Mouse (Mus musculus) embryonic facial prominence, embryonic 12.5 days (tissue): Measurements from ENCODE around the gene Gm10337. TPM values are rescaled to one million over a fixed set of nuclear protein-coding genes. Genes with fewer than 3 reads are reported as not detected.

Source experiments
- ATAC-seq: fragments of 200-750 bp; cut with Nextera tagmentation; 2 replicates; pipeline ENCODE4 v1.8.0; 2017; ENCODE audit not compliant: insufficient number of reproducible peaks, insufficient read depth, low FRiP score, low TSS enrichment
- H3K27ac ChIP-seq: fragments of 300-500 bp; sonication (generic); 2 replicates; pipeline ENCODE4 v1.5.1; 2016; ENCODE audit warnings: mild to moderate bottlenecking
- H3K27me3 ChIP-seq: fragments of 300-500 bp; sonication (generic); 2 replicates; pipeline ENCODE4 v1.6.1; 2016; ENCODE audit warnings: mild to moderate bottlenecking, moderate library complexity
- H3K36me3 ChIP-seq: fragments of 300-500 bp; sonication (generic); 2 replicates; pipeline ENCODE4 v1.6.1; 2016; ENCODE audit warnings: mild to moderate bottlenecking
- H3K4me1 ChIP-seq: fragments of 300-500 bp; sonication (generic); 2 replicates; pipeline ENCODE4 v1.6.1; 2016
- H3K4me2 ChIP-seq: fragments of 300-500 bp; sonication (generic); replicated peaks from 2 replicates; pipeline ENCODE4 v1.6.1; 2016; ENCODE audit warnings: mild to moderate bottlenecking, moderate library complexity
- H3K4me3 ChIP-seq: fragments of 300-500 bp; sonication (generic); 2 replicates; pipeline ENCODE4 v1.5.1; 2016; ENCODE audit warnings: mild to moderate bottlenecking
- H3K9ac ChIP-seq: fragments of 300-500 bp; sonication (generic); 2 replicates; pipeline ENCODE4 v1.6.1; 2016; ENCODE audit warnings: mild to moderate bottlenecking, moderate library complexity
- H3K9me3 ChIP-seq: fragments of 300-500 bp; sonication (generic); 2 replicates; pipeline ENCODE4 v1.6.1; 2016; ENCODE audit warnings: mild to moderate bottlenecking, moderate library complexity
- WGBS: fragments of 180-500 bp; shearing (Covaris S2); methylation state at CpG from one replicate; pipeline ENCODE4 v1.1.7; 2016; 5-methylcytosine and 5-hydroxymethylcytosine counted together
- polyA plus RNA-seq: library from polyadenylated mRNA; unstranded; fragments of >200 nt; fragmentation: Nextera tagmentation; extraction: Ambion mirVana; gene quantifications from 2 replicates; pipeline ENCODE4 v1.2.1, GENCODE M21; 2016

The Gm10337 gene
- polyA plus RNA-seq, 1 experiment from 2014 or later, result not detected

DNA sequence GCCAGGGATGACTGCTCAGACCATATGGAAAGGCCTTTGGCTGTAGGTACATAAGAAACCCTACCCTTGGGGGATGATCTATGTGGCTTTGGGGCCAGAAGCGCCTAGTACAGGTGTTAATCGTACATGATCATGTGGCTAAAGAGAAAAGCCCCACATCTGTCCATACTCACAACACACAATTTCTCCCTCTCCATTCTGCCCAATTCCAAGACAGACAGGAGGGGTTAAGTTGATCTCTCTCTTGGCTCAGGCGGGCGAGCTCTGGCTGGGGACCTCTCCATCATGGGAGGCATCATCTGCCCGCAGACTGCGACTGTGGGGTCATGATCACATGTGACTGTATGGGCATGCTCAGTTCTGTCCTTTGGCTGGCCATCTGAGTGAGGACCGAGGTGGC lies 30.4 kb downstream of the Gm10337 start:
- H3K4me1 ChIP-seq, result no peaks in the 10 kb centered on the region
- no peaks in the 10 kb centered on the region for H3K27me3 ChIP-seq
- WGBS, result 92% methylated on average over 7 of the region's 7 CpGs
- ATAC-seq, result no peak
- no peak overlapping the region for H3K9ac ChIP-seq
- no peak overlapping the region for H3K4me3 ChIP-seq
- no peaks in the 10 kb centered on the region for H3K9me3 ChIP-seq
- peaks cover 62% of the 10 kb centered on the region for H3K36me3 ChIP-seq
- H3K27ac ChIP-seq, result no peak overlapping the region
- H3K4me2 ChIP-seq, result no peak overlapping the region

DNA sequence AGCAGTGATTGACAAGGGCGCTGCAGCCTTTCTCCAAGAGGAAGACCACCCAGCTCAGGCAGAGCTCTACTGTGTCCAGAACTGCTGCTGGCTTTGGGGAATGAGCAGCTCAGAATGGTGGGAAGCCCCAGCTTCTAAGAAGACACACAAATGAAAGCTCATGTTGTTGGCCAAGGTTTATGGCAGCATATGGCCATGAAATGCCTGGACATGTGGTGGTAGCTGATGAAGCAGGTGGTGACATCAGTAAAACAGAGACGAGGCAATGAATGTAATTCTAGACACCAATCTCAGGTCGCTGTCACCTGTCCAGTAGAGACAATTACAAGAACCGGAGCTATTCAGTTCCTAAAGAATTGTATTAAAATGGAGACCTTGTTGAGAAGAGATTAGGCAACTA lies 41.3 kb downstream of the Gm10337 start:
- Histone ChIP-seq H3K36me3 (peaks cover 63% of the 10 kb centered on the region), H3K9ac (no peak overlapping the region), H3K4me2 (no peak overlapping the region), H3K27ac (no peak overlapping the region), H3K4me3 (no peak overlapping the region), H3K4me1 (no peaks in the 10 kb centered on the region), H3K27me3 (no peaks in the 10 kb centered on the region), H3K9me3 (no peaks in the 10 kb centered on the region)
- no peak for ATAC-seq
- WGBS, result 91% methylated on average over 4 of the region's 4 CpGs

DNA sequence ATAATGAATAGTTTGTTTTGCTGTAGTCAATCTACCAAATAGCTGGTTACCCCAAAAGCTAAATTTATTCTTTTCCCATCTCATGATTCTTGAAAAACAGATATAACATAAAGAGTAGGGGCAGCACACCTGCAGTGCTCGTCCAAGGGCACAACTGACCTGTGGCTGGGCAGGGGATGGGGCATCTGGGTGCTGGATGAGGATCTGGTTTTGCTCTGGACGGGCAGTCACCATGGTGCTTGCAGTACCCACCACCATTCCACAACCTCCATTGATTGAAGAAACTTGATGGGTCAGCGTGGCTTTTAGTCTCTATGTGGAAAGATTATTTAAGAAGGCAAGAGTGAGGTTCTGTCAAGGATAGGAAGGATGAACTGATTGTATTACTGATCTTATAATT lies 42.7 kb downstream of the Gm10337 start:
- Histone ChIP-seq H3K36me3 (peaks cover 60% of the 10 kb centered on the region), H3K9me3 (no peaks in the 10 kb centered on the region), H3K4me2 (no peak overlapping the region), H3K27me3 (no peaks in the 10 kb centered on the region), H3K27ac (no peak overlapping the region), H3K4me3 (no peak overlapping the region), H3K4me1 (no peaks in the 10 kb centered on the region), H3K9ac (no peak overlapping the region)
- ATAC-seq, result no peak
- WGBS, result 91% methylated on average over 3 of the region's 3 CpGs

DNA sequence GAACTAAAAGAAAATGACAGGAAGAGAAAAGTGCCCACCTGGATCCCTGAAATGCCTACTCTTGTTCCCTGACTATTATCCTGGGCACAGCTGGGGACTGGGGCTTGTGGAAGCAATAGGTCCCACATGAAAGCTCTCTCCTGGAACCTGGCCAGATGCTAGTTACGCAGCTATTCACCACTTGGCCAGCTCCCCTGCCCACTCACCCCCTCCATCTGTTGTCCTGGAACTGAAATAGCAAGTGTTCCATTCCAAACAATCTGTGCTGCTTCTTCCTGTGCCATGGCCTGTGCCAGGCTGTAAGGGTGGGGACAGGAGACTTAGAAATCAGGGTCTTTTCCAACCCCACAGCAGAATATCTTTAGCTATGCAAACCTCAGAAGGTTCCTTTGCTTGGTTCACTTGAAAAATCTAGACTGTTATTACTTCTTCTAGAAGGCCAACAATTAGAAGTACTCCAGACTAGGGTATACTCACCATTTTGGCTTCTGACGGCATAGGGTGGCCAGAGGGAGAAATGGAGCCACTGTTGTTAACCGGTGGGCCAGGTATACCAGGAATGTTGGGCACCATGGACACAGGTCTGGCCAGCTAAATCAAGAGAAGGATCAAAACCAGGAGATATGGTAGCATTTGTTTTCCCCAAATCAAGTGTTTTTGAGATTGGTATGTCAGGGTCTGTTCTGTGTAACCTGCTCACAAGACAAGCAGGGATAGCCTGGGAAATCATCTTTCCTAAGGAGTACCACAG lies 43.3 kb downstream of the Gm10337 start:
- ATAC-seq, result no peak
- H3K4me2 ChIP-seq, result no peak overlapping the region
- H3K9ac ChIP-seq, result no peak overlapping the region
- no peak overlapping the region for H3K4me3 ChIP-seq
- no peak overlapping the region for H3K27ac ChIP-seq
- H3K9me3 ChIP-seq, result no peaks in the 10 kb centered on the region
- WGBS, result 93% methylated on average over 3 of the region's 3 CpGs
- H3K36me3 ChIP-seq, result peaks cover 63% of the 10 kb centered on the region
- no peaks in the 10 kb centered on the region for H3K27me3 ChIP-seq
- no peaks in the 10 kb centered on the region for H3K4me1 ChIP-seq

DNA sequence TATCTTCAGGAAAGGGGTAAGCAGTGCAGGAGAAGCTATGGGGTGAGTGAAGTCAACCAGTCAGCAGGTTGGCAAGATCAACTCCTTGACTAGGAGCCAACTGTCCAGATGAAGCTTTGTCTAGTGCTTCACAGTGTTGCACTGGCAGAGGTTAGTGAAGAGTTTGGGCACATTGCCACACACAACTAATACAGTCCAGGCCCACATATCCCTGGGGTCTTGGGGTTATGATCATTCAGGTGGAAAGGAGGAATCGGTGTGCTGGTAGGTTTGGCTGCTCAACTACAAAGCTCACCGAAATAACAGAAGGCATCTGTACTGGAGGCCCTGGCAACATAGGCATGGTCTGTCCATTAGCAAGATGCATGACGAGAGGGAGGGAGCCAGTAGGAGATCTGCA lies 44.0 kb downstream of the Gm10337 start:
- no peak overlapping the region for H3K9ac ChIP-seq
- no peaks in the 10 kb centered on the region for H3K4me1 ChIP-seq
- H3K27ac ChIP-seq, result no peak overlapping the region
- no peaks in the 10 kb centered on the region for H3K27me3 ChIP-seq
- no peaks in the 10 kb centered on the region for H3K9me3 ChIP-seq
- no peak overlapping the region for H3K4me3 ChIP-seq
- H3K36me3 ChIP-seq, result peaks cover 63% of the 10 kb centered on the region
- no peak for ATAC-seq
- 93% methylated on average over 3 of the region's 3 CpGs for WGBS
- no peak overlapping the region for H3K4me2 ChIP-seq

DNA sequence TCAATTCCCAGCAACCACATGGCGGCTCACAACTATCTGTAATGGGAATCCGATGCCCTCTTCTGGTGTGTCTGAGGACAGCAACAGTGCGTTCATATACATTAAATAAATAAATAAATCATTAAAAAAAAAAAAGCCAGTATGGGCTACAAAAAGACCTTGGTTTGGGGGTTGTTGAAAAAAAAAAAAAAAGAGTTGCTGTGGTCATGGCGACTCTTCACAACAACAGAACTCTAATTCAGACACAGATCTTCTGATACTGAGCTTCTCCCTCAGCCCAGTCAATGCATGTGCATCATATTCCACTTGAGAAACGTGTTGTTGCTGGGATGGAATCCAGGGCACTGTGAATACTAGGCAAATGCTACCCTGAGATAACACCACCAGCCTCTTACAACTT lies 49.1 kb downstream of the Gm10337 start:
- ATAC-seq, result no peak

More for the DNA sequence above, 49.1 kb downstream of the Gm10337 start:
- WGBS, result 92% methylated on average over 5 of the region's 5 CpGs
- Histone ChIP-seq H3K4me1 (no peaks in the 10 kb centered on the region), H3K27me3 (no peaks in the 10 kb centered on the region), H3K9me3 (no peaks in the 10 kb centered on the region), H3K4me3 (no peak overlapping the region), H3K9ac (no peak overlapping the region), H3K36me3 (peaks cover 65% of the 10 kb centered on the region), H3K27ac (no peak overlapping the region), H3K4me2 (no peak overlapping the region)

Other genes starting within 250 kb of the Gm10337 start
- gene Rarg, start 246.2 kb upstream of the Gm10337 start, polyA plus RNA-seq, result 121 and 123 TPM in 2 replicates
- 0.99 and 1.1 TPM in 2 replicates for gene Gm9918, start 233.2 kb upstream of the Gm10337 start, polyA plus RNA-seq
- gene Mfsd5, start 224.3 kb upstream of the Gm10337 start, polyA plus RNA-seq, result 57.9 and 60.1 TPM in 2 replicates
- gene Espl1, start 207.5 kb upstream of the Gm10337 start, polyA plus RNA-seq, result 36.1 and 37.1 TPM in 2 replicates
- gene Pfdn5, start 177.6 kb upstream of the Gm10337 start, polyA plus RNA-seq, result 433 and 448 TPM in 2 replicates
- 113 and 114 TPM in 2 replicates for gene Myg1, start 172.0 kb upstream of the Gm10337 start, polyA plus RNA-seq
- gene Aaas, start 153.0 kb upstream of the Gm10337 start, polyA plus RNA-seq, result 78.4 and 89.3 TPM in 2 replicates
- 8.5 and 9.4 TPM in 2 replicates for gene Sp7, start 136.5 kb upstream of the Gm10337 start, polyA plus RNA-seq
- 12.0 TPM in 2 replicates for gene Sp1, start 97.6 kb upstream of the Gm10337 start, polyA plus RNA-seq
- 0.13 and 0.60 TPM in 2 replicates for gene Amhr2, start 58.4 kb upstream of the Gm10337 start, polyA plus RNA-seq
- 59.0 and 59.8 TPM in 2 replicates for gene Prr13, start 44.7 kb upstream of the Gm10337 start, polyA plus RNA-seq
- gene Pcbp2, start 33.2 kb upstream of the Gm10337 start, polyA plus RNA-seq, result 228 and 230 TPM in 2 replicates
- 27.9 and 33.8 TPM in 2 replicates for gene Map3k12, start 13.3 kb downstream of the Gm10337 start, polyA plus RNA-seq
- gene Tarbp2, start 14.5 kb downstream of the Gm10337 start, polyA plus RNA-seq, result 114 and 119 TPM in 2 replicates
- gene Npff, start 21.2 kb downstream of the Gm10337 start, polyA plus RNA-seq, result 3.0 and 3.7 TPM in 2 replicates
- not detected in 2 replicates for gene Gm28047, start 121.3 kb downstream of the Gm10337 start, polyA plus RNA-seq
- gene Atf7, start 121.7 kb downstream of the Gm10337 start, polyA plus RNA-seq, result 33.7 and 34.2 TPM in 2 replicates
- 61.0 and 68.1 TPM in 2 replicates for gene Atp5g2, start 168.6 kb downstream of the Gm10337 start, polyA plus RNA-seq
- gene Calcoco1, start 218.5 kb downstream of the Gm10337 start, polyA plus RNA-seq, result 46.4 and 50.2 TPM in 2 replicates